Mouse (Mus musculus): ENCODE measurements around the gene Tmie.

- TF ChIP-seq CTCF (IDR thresholded peaks at IDR 0.05; ENCODE audit: extremely low read depth, insufficient read depth, low read length) = no peak
- no peak for TF ChIP-seq POLR2A (IDR thresholded peaks at IDR 0.05; ENCODE audit: extremely low read depth, insufficient read depth, low read length)
Measured at GRCm38 (mm10) chr9:110915466-110915865, 35.6 kb upstream of the Tmie start.
